Mouse (Mus musculus) liver, embryonic 12.5 days (tissue): ENCODE measurements at regions not wholly inside any gene's neighbourhood (a gene's known extent, or its start where the extent isn't known, plus 50 kb on each side); places are given as distances from the start of the nearest gene placed in this dataset.

Experiments
- ATAC-seq: fragments of 200-750 bp; cut with Nextera tagmentation; 2 replicates; pipeline ENCODE4 v1.8.0; 2017; ENCODE audit warnings: moderate number of reproducible peaks, mild to moderate bottlenecking, moderate library complexity
- H3K27ac ChIP-seq: fragments of 300-500 bp; sonication (generic); 2 replicates; pipeline ENCODE4 v1.5.1; 2016; ENCODE audit warnings: mild to moderate bottlenecking
- H3K27me3 ChIP-seq: fragments of 300-500 bp; sonication (generic); replicated peaks from 2 replicates; pipeline ENCODE4 v1.6.1; 2016; ENCODE audit warnings: mild to moderate bottlenecking, moderate library complexity
- H3K36me3 ChIP-seq: fragments of 300-500 bp; sonication (generic); 2 replicates; pipeline ENCODE4 v1.6.1; 2016; ENCODE audit warnings: mild to moderate bottlenecking, moderate library complexity
- H3K4me1 ChIP-seq: fragments of 300-500 bp; sonication (generic); 2 replicates; pipeline ENCODE4 v1.6.1; 2016
- H3K4me2 ChIP-seq: fragments of 300-500 bp; sonication (generic); 2 replicates; pipeline ENCODE4 v1.6.1; 2016; ENCODE audit warnings: mild to moderate bottlenecking, moderate library complexity
- H3K4me3 ChIP-seq: fragments of 300-500 bp; sonication (generic); 2 replicates; pipeline ENCODE4 v1.5.1; 2016; ENCODE audit warnings: mild to moderate bottlenecking, moderate library complexity
- H3K9ac ChIP-seq: fragments of 300-500 bp; sonication (generic); 2 replicates; pipeline ENCODE4 v1.6.1; 2016; ENCODE audit warnings: mild to moderate bottlenecking, moderate library complexity
- H3K9me3 ChIP-seq: fragments of 300-500 bp; sonication (generic); replicated peaks from 2 replicates; pipeline ENCODE4 v1.6.1; 2016; ENCODE audit warnings: mild to moderate bottlenecking, moderate library complexity
- WGBS: fragments of 180-500 bp; shearing (Covaris S2); methylation state at CpG from one replicate; pipeline ENCODE4 v1.1.7; 2016; ENCODE audit not compliant: insufficient replicate concordance; 5-methylcytosine and 5-hydroxymethylcytosine counted together

GRCm38 (mm10) chr7:71234176-71234769 lies 117.0 kb downstream of the Gm10295 start:
- H3K27me3 ChIP-seq, result no peaks in the 10 kb centered on the region
- H3K27ac ChIP-seq, result no peak overlapping the region
- ATAC-seq, result no peak
- 80% methylated on average over 5 of the region's 5 CpGs for WGBS
- H3K4me2 ChIP-seq, result no peak overlapping the region
- no peak overlapping the region for H3K9ac ChIP-seq
- no peaks in the 10 kb centered on the region for H3K9me3 ChIP-seq
- H3K4me1 ChIP-seq, result no peaks in the 10 kb centered on the region
- H3K36me3 ChIP-seq, result no peaks in the 10 kb centered on the region
- no peak overlapping the region for H3K4me3 ChIP-seq

GRCm38 (mm10) chr7:71232821-71233815 lies 118.2 kb downstream of the Gm10295 start:
- no peaks in the 10 kb centered on the region for H3K27me3 ChIP-seq
- no peak overlapping the region for H3K27ac ChIP-seq
- H3K9ac ChIP-seq, result no peak overlapping the region
- 59% methylated on average over 8 of the region's 8 CpGs for WGBS
- no peaks in the 10 kb centered on the region for H3K36me3 ChIP-seq
- no peak overlapping the region for H3K4me3 ChIP-seq
- no peak for ATAC-seq
- H3K4me2 ChIP-seq, result no peak overlapping the region
- H3K9me3 ChIP-seq, result no peaks in the 10 kb centered on the region
- H3K4me1 ChIP-seq, result no peaks in the 10 kb centered on the region

- H3K9ac ChIP-seq, result no peak overlapping the region
- no peaks in the 10 kb centered on the region for H3K4me1 ChIP-seq
- WGBS, result 48% methylated on average over 4 of the region's 4 CpGs
- no peak overlapping the region; the same call in 1 of the 2 replicates for H3K27ac ChIP-seq
- H3K27me3 ChIP-seq, result no peaks in the 10 kb centered on the region
- no peak overlapping the region for H3K4me3 ChIP-seq
- no peaks in the 10 kb centered on the region for H3K9me3 ChIP-seq
- H3K4me2 ChIP-seq, result no peak overlapping the region
- H3K36me3 ChIP-seq, result no peaks in the 10 kb centered on the region
- ATAC-seq, result no peak
Measured at GRCm38 (mm10) chr7:71230901-71231477, 120.3 kb downstream of the Gm10295 start.

- Histone ChIP-seq H3K4me2 (no peak overlapping the region), H3K4me3 (no peak overlapping the region), H3K4me1 (no peaks in the 10 kb centered on the region), H3K9me3 (no peaks in the 10 kb centered on the region), H3K9ac (no peak overlapping the region), H3K36me3 (no peaks in the 10 kb centered on the region), H3K27ac (no peak overlapping the region), H3K27me3 (no peaks in the 10 kb centered on the region)
- no peak for ATAC-seq
- WGBS, result 23% methylated on average over 3 of the region's 3 CpGs
Measured at GRCm38 (mm10) chr7:71229183-71229582, 122.1 kb downstream of the Gm10295 start.

- ATAC-seq, result no peak
- Histone ChIP-seq H3K27me3 (no peaks in the 10 kb centered on the region), H3K9me3 (no peaks in the 10 kb centered on the region), H3K27ac (no peak overlapping the region), H3K36me3 (no peaks in the 10 kb centered on the region), H3K4me2 (no peak overlapping the region), H3K4me1 (no peaks in the 10 kb centered on the region), H3K9ac (no peak overlapping the region), H3K4me3 (no peak overlapping the region)
- 76% methylated on average over 9 of the region's 9 CpGs for WGBS
Measured at GRCm38 (mm10) chr7:71224320-71224865, 126.9 kb downstream of the Gm10295 start.

- H3K9me3 ChIP-seq, result no peaks in the 10 kb centered on the region
- H3K4me3 ChIP-seq, result no peak overlapping the region
- H3K36me3 ChIP-seq, result no peaks in the 10 kb centered on the region
- H3K27ac ChIP-seq, result no peak overlapping the region
- WGBS, result 79% methylated on average over 17 of the region's 17 CpGs
- no peak for ATAC-seq
- no peak overlapping the region for H3K9ac ChIP-seq
- no peak overlapping the region for H3K4me2 ChIP-seq
- H3K4me1 ChIP-seq, result no peaks in the 10 kb centered on the region
- H3K27me3 ChIP-seq, result no peaks in the 10 kb centered on the region
Measured at GRCm38 (mm10) chr7:71223513-71224319, 127.6 kb downstream of the Gm10295 start.

- Histone ChIP-seq H3K9ac (no peak overlapping the region), H3K4me1 (no peaks in the 10 kb centered on the region), H3K9me3 (no peaks in the 10 kb centered on the region), H3K4me3 (no peak overlapping the region), H3K36me3 (no peaks in the 10 kb centered on the region), H3K27ac (no peak overlapping the region), H3K27me3 (no peaks in the 10 kb centered on the region), H3K4me2 (no peak overlapping the region)
- no peak for ATAC-seq
- 65% methylated on average over 7 of the region's 7 CpGs for WGBS
Measured at GRCm38 (mm10) chr7:71217344-71217743, 133.9 kb downstream of the Gm10295 start.

GRCm38 (mm10) chr7:71216808-71217207 lies 134.5 kb downstream of the Gm10295 start:
- ATAC-seq, result no peak
- 68% methylated on average over 2 of the region's 2 CpGs for WGBS

GRCm38 (mm10) chr7:71214500-71215055 lies 136.7 kb downstream of the Gm10295 start:
- WGBS, result 68% methylated on average over 13 of the region's 13 CpGs
- Histone ChIP-seq H3K36me3 (no peaks in the 10 kb centered on the region), H3K9ac (no peak overlapping the region), H3K9me3 (no peaks in the 10 kb centered on the region), H3K4me3 (no peak overlapping the region), H3K27ac (no peak overlapping the region), H3K4me2 (no peak overlapping the region), H3K4me1 (no peaks in the 10 kb centered on the region), H3K27me3 (no peaks in the 10 kb centered on the region)
- no peak for ATAC-seq

More at GRCm38 (mm10) chr7:71216808-71217207, 134.5 kb downstream of the Gm10295 start:
- Histone ChIP-seq H3K9ac (no peak overlapping the region), H3K27me3 (no peaks in the 10 kb centered on the region), H3K36me3 (no peaks in the 10 kb centered on the region), H3K9me3 (no peaks in the 10 kb centered on the region), H3K4me2 (no peak overlapping the region), H3K4me3 (no peak overlapping the region), H3K4me1 (no peaks in the 10 kb centered on the region), H3K27ac (no peak overlapping the region)

- WGBS, result 42% methylated on average over 7 of the region's 7 CpGs
- H3K36me3 ChIP-seq, result no peaks in the 10 kb centered on the region
- no peaks in the 10 kb centered on the region for H3K4me1 ChIP-seq
- H3K27me3 ChIP-seq, result no peaks in the 10 kb centered on the region
- H3K9me3 ChIP-seq, result no peaks in the 10 kb centered on the region
- H3K27ac ChIP-seq, result no peak overlapping the region
- H3K9ac ChIP-seq, result no peak overlapping the region
- ATAC-seq, result no peak
- H3K4me3 ChIP-seq, result no peak overlapping the region
- H3K4me2 ChIP-seq, result no peak overlapping the region
Measured at GRCm38 (mm10) chr7:71193131-71193530, 158.2 kb downstream of the Gm10295 start.

- H3K27ac ChIP-seq, result no peak overlapping the region
- no peak overlapping the region for H3K9ac ChIP-seq
- no peak overlapping the region for H3K4me2 ChIP-seq
- H3K9me3 ChIP-seq, result no peaks in the 10 kb centered on the region
- no peak overlapping the region for H3K4me3 ChIP-seq
- WGBS, result 74% methylated on average over 12 of the region's 12 CpGs
- H3K36me3 ChIP-seq, result no peaks in the 10 kb centered on the region
- H3K27me3 ChIP-seq, result no peaks in the 10 kb centered on the region
- no peaks in the 10 kb centered on the region for H3K4me1 ChIP-seq
- ATAC-seq, result no peak
Measured at GRCm38 (mm10) chr7:71190161-71190711, 161.0 kb downstream of the Gm10295 start.
